Mouse (Mus musculus) hindbrain, postnatal 0 days (tissue): ENCODE measurements around the gene Get4. TPM values are rescaled to one million over a fixed set of nuclear protein-coding genes. Genes with fewer than 3 reads are reported as not detected.
A peak's percentile ranks its signal among the peaks of the same experiment; 100 is the strongest.

Experiments used
- ATAC-seq: fragments of 200-750 bp; cut with Nextera tagmentation; 2 replicates; pipeline ENCODE4 v1.8.0; 2017; ENCODE audit warnings: mild to moderate bottlenecking, moderate TSS enrichment, moderate library complexity
- DNase-seq: peaks from one replicate; pipeline ENCODE4 v3.0.0-alpha.2; 2015; ENCODE audit warnings: low spot score
- H3K27ac ChIP-seq: fragments of 300-500 bp; sonication (generic); 2 replicates; pipeline ENCODE4 v1.5.1; 2014; ENCODE audit warnings: mild to moderate bottlenecking
- H3K27me3 ChIP-seq: fragments of 300-500 bp; sonication (generic); 2 replicates; pipeline ENCODE4 v1.6.1; 2014; ENCODE audit warnings: low read length, mixed read lengths; ENCODE audit not compliant: insufficient read depth
- H3K36me3 ChIP-seq: fragments of 300-500 bp; sonication (generic); 2 replicates; pipeline ENCODE4 v1.6.1; 2014; ENCODE audit warnings: low read length, mixed read lengths; ENCODE audit not compliant: insufficient read depth
- H3K4me1 ChIP-seq: fragments of 300-500 bp; sonication (generic); 2 replicates; pipeline ENCODE4 v1.6.1; 2014; ENCODE audit warnings: antibody characterized with exemption, low read length, mixed read lengths; ENCODE audit not compliant: insufficient read depth
- H3K4me2 ChIP-seq: fragments of 300-500 bp; sonication (generic); 2 replicates; pipeline ENCODE4 v1.6.1; 2014; ENCODE audit warnings: low read depth, mild to moderate bottlenecking, low read length, moderate library complexity, mixed read lengths
- H3K4me3 ChIP-seq: fragments of 300-500 bp; sonication (generic); 2 replicates; pipeline ENCODE4 v1.5.1; 2014; ENCODE audit warnings: low read length
- H3K9ac ChIP-seq: fragments of 300-500 bp; sonication (generic); replicated peaks from 2 replicates; pipeline ENCODE4 v1.6.1; 2014; ENCODE audit warnings: mild to moderate bottlenecking, low read length, moderate library complexity, mixed read lengths
- H3K9me3 ChIP-seq: fragments of 300-500 bp; sonication (generic); 2 replicates; pipeline ENCODE4 v1.6.1; 2016; ENCODE audit warnings: low read length, mixed read lengths
- CTCF ChIP-seq: IDR thresholded peaks from 2 replicates; pipeline ENCODE4 v1.5.1; 2016; ENCODE audit warnings: antibody characterized with exemption, control low read depth, low read depth
- WGBS: fragments of 180-500 bp; shearing (Covaris S2); extraction: QIAGEN DNeasy Blood & Tissue Kit; methylation state at CpG from one replicate; pipeline ENCODE4 v1.1.7; 2014; 5-methylcytosine and 5-hydroxymethylcytosine counted together
- polyA plus RNA-seq: library from polyadenylated mRNA; unstranded; fragments of >200 nt; fragmentation: Nextera tagmentation; extraction: Ambion mirVana; gene quantifications from 2 replicates; pipeline ENCODE4 v1.2.1, GENCODE M21; 2015
- total RNA-seq: library from RNA; depleted of rRNA; stranded (reverse); fragments of >200 nt; gene quantifications from 2 replicates; pipeline ENCODE4 v1.2.3, GENCODE M21; 2014

Get4 gene
- total and polyA plus RNA-seq, 2 experiments from 2014 or later = 49.2 to 141 TPM

DNA sequence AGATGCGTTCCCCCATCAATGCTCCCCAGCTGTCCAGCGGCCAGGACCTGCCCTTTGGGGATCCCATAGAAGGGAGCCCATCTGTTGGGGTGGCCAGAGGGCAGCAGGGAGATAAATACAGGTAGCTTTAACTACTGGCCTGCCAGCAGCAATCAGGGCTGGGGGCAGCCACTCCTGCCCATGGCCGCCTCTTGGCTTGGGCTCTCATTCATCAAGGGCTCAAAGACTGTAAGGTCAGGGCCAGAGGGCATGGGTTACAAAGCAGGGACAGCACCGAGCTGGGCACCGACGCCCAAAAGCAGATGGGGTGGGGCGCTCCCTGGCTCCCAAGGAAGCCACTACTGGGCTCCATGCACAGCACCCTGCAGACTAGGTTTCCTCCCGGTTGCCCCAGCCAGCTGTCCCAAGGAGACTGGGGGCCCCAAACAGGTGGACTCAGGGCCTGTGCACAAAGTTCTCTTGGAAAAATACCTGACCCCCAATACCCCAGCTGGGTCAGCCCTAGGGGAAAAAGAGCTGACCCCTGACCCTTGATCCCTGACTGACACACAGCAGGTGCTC is 19.9 kb downstream of the Get4 start:
- Histone ChIP-seq H3K4me1 (0 out of 2 replicates have a peak, but pooled peaks cover 2% of the 10 kb centered on the region), H3K4me2 (no peak overlapping the region), H3K4me3 (no peak overlapping the region), H3K27ac (no peak overlapping the region), H3K9me3 (no peaks in the 10 kb centered on the region), H3K36me3 (peaks cover 8% of the 10 kb centered on the region; the same call in 1 of the 2 replicates), H3K9ac (no peak overlapping the region), H3K27me3 (no peaks in the 10 kb centered on the region)
- no peak for ATAC-seq
- DNase-seq = no peak
- no peak for TF ChIP-seq CTCF
- 47% methylated on average over 8 of the region's 8 CpGs for WGBS

DNA sequence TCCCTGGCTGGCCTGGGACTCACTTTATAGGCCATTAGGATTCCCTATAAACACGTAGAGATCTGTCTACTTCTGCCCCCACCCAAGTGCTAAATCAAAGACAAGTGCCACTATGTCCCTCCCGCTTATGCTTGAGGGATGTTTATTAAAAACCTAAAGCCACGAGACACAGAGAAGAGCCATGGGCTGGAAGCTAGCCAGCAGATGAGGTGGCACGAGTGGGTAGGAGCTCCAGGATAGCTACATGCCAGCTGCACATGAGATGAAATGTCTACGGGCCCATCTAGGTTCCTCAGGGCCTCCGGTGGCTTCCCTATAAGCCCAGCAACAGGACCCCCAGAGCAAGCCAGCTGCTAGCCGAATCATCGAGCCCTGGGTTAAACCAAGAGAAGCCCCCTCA is 25.2 kb downstream of the Get4 start:
- no peak for TF ChIP-seq CTCF
- H3K27ac ChIP-seq = no peak overlapping the region
- no peak for ATAC-seq
- no peak overlapping the region for H3K4me3 ChIP-seq
- H3K4me2 ChIP-seq = no peak overlapping the region
- no peaks in the 10 kb centered on the region for H3K4me1 ChIP-seq
- H3K9me3 ChIP-seq = no peaks in the 10 kb centered on the region
- DNase-seq = no peak
- H3K27me3 ChIP-seq = no peaks in the 10 kb centered on the region
- 65% methylated on average over 8 of the region's 8 CpGs for WGBS
- no peak overlapping the region for H3K9ac ChIP-seq
- no peaks in the 10 kb centered on the region for H3K36me3 ChIP-seq

DNA sequence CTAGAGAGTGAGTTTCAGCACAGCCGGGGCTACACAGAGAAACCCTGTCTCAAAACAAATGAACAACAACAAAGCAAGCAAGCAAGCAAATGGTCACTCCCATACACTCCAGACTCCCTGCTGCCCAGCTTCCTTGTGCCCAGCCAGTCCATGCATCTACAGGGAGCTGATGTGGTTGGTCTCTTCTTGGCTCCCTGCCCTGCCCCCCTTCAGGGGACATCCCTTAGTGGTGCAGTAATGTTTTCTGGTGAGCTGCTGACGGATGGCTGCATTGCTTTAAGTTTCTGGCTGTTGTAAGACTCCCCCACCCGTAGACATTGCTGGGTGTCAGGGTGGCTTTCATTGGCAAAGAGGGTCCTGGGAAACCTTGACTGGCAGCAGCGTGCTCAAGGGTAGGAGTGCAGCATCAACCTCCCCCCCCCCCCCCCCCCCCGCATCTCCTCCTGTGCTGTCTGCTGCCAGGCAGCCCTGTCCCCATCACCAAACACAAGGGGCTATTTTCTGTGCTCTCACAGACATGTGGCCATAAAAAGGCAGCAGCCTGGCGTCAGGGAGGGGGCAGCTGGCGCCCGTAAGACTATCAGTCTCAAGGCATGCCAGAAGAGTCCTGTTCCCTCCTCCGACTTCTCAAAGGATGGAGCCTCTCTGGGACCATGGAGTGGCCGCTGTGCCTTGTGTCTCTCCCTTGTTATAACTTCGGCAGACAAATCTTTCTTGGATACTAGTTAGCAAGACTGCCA is 29.4 kb downstream of the Get4 start:
- H3K9ac ChIP-seq = no peak overlapping the region
- no peaks in the 10 kb centered on the region for H3K4me1 ChIP-seq
- ATAC-seq (peak; percentile 64), DNase-seq (peak; percentile 46)
- no peaks in the 10 kb centered on the region for H3K9me3 ChIP-seq
- no peaks in the 10 kb centered on the region for H3K27me3 ChIP-seq
- H3K4me3 ChIP-seq = no peak overlapping the region
- no peaks in the 10 kb centered on the region; the same call in 1 of the 2 replicates for H3K36me3 ChIP-seq
- no peak overlapping the region for H3K4me2 ChIP-seq
- WGBS = 41% methylated on average over 11 of the region's 11 CpGs
- 0 out of 2 replicates have a peak overlapping the region, but pooled peaks have one; percentile 2 for H3K27ac ChIP-seq
- TF ChIP-seq CTCF = no peak

DNA sequence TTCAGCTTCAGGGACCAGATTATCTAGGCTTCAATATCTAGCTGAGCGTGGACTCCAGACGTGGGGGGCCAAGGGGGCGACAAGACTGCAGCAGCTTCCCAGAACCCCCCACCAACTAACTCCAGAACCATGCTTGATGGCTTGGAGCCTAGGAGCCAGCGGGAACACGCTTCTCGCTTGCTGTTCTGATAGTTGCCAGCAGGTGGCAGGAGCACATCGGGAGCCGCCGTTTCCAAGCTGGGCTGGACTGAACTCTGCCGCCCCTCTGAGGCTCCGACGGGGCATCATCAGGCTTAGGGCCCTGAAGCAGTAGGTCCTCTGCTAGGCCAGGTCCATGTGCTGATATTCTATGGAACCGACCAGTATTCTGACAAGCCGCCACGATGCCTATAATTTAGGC is 30.1 kb downstream of the Get4 start:
- 7% methylated on average over 15 of the region's 15 CpGs for WGBS
- H3K36me3 ChIP-seq = no peaks in the 10 kb centered on the region; the same call in 1 of the 2 replicates
- H3K4me1 ChIP-seq = no peaks in the 10 kb centered on the region
- H3K4me3 ChIP-seq = no peak overlapping the region
- no peak overlapping the region for H3K27ac ChIP-seq
- TF ChIP-seq CTCF = peak; percentile 98
- no peaks in the 10 kb centered on the region for H3K27me3 ChIP-seq
- no peak overlapping the region for H3K4me2 ChIP-seq
- peak; percentile 90 for DNase-seq
- H3K9ac ChIP-seq = no peak overlapping the region
- peak; percentile 68 for ATAC-seq
- H3K9me3 ChIP-seq = no peaks in the 10 kb centered on the region

DNA sequence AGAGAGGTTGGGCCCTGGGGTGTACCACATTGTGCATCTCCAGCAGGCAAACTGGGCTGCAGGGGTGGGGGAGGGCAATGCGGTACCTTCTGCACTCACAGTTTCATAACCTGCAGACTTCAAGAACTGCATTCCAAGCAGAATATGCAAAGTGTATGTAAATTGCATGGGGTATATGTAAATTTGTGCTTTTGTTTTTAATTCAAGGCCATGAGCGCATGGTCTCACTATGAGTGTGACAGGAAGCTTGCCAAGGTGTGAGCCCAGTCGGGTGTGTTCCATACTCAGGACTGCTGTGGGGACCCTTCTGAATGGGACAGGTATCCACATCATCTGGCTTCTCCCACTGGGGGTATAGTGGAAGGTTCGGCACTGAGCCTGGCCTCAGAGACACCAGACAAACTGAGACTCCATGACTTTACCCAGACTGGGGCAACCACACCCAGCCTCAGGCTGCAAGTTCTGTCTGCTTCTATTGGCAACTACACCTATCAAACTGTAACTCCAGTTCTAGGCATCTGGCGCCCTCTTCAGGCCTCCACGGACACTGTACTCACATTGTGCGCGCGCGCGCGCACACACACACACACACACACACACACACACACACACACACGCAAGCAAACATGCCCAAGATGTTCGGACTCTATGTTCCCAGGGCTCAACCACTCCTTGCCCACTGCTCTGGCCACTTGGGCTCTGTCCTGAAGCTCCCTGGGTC is 31.5 kb downstream of the Get4 start:
- Histone ChIP-seq H3K27me3 (no peaks in the 10 kb centered on the region), H3K9ac (no peak overlapping the region), H3K27ac (no peak overlapping the region), H3K36me3 (no peaks in the 10 kb centered on the region; the same call in 1 of the 2 replicates), H3K4me3 (no peak overlapping the region), H3K4me2 (no peak overlapping the region), H3K4me1 (no peaks in the 10 kb centered on the region), H3K9me3 (no peaks in the 10 kb centered on the region)
- ATAC-seq (no peak), DNase-seq (no peak)
- WGBS = 95% methylated on average over 14 of the region's 14 CpGs
- TF ChIP-seq CTCF = peak; percentile 25; the same call in 1 of the 2 replicates

DNA sequence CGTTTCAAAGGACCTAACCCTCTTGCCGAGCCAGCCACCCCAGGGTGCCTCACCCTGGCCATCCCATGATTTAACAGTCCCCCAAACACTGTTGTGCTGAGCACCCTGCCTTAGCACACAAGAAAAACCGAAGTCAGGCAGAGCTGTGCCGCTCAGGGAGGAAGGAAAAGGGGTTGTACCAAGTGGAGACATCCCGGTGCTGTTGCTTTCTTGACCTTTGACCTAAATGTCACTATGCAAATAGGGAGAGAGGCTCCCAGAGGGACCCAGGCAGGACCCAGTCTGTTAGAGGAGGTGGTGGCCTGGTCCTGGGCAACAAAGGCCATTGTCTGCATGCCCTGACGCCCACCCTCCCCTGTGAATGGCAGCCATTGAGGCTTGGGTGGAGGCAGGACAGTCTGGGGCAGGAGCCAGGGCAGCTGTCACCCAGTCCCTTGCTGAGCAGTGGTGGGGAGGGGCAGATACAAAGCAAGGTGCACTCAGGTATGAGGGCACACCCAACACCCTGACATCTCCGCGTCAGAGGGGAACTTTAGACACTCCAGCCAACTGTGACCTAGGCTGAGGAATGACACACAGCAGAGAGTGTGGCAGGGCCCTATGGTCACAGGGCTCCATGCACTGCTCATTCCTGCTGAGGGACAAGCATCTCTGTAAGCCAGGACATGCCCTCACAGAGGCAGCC is 33.4 kb downstream of the Get4 start:
- 47% methylated on average over 8 of the region's 8 CpGs for WGBS
- no peak for DNase-seq
- H3K4me2 ChIP-seq = no peak overlapping the region
- ATAC-seq = no peak
- no peaks in the 10 kb centered on the region for H3K4me1 ChIP-seq
- H3K27me3 ChIP-seq = no peaks in the 10 kb centered on the region
- H3K9me3 ChIP-seq = no peaks in the 10 kb centered on the region
- TF ChIP-seq CTCF = no peak
- H3K36me3 ChIP-seq = no peaks in the 10 kb centered on the region; the same call in 1 of the 2 replicates
- no peak overlapping the region for H3K9ac ChIP-seq
- H3K4me3 ChIP-seq = no peak overlapping the region
- no peak overlapping the region for H3K27ac ChIP-seq
